17 mouse cellular contexts compared by ENCODE assay signal in the genomic region with DNA sequence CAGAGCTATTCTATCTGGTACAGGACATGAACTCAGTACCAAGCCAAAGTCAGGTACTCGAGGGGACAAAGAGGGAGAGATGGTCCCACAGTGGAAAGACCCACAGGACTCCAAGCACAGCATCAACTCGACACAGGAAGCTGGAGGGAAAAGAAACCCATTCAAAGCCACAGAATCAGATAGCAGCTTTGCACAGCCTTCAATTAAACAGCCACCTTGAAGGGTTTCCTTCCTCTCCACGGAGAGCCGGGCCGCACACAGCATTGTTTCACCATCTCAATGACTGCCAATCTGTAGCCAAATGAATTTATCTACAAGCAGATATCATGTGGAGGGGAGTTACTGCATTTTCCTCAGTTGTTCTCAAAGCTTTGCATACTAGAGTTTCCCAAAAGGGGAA. TPM values are rescaled to one million over a fixed set of nuclear protein-coding genes. Genes with fewer than 3 reads are reported as not detected.
DNase-seq lines count a peak whose midpoint lies in the region; ATAC-seq and TF ChIP-seq lines count a peak whose summit lies in the region.
"Had no signal": no experiment of that assay in that cellular context is flagged by ENCODE, and none has a peak within 500 bp of the region (broad histone marks: within the 10 kb centered on the region; RNA-seq: fewer than 3 reads in every experiment).

No protein-coding gene starts in this region.

- peak overlapping the region; percentile 59 for H3K27ac ChIP-seq in kidney, embryonic 15.5 days
- 0 out of 2 replicates have a peak overlapping the region, but pooled peaks have one; percentile 35 for H3K27ac ChIP-seq in stomach, embryonic 15.5 days
- H3K27ac ChIP-seq in stomach, postnatal 0 days (replicated peaks) = no peak overlapping the region
- H3K27ac ChIP-seq in heart, embryonic 15.5 days = peak overlapping the region; percentile 54
- H3K27ac ChIP-seq in midbrain, embryonic 16.5 days (ENCODE audit: low read length) = no peak overlapping the region
- H3K27ac ChIP-seq: hindbrain, embryonic 14.5 days; limb, embryonic 13.5 days; midbrain, embryonic 13.5 days; neural tube, embryonic 12.5 days had no signal

- no peak for DNase-seq in kidney, postnatal 14 days
- no peak for DNase-seq in stomach, postnatal 0 days (ENCODE audit: low spot score)
- DNase-seq in spleen, postnatal 36 days (ENCODE audit: low spot score in 2 of 2) = no peak
- DNase-seq: cerebellum, adult 18-20 months; embryo, embryonic 11 days; forebrain, postnatal 0 days; gastrocnemius, postnatal 25 days; kidney, adult 2 months had no signal

- no peaks in the 10 kb centered on the region for H3K27me3 ChIP-seq in kidney, embryonic 15.5 days
- no peaks in the 10 kb centered on the region for H3K27me3 ChIP-seq in stomach, embryonic 15.5 days (replicated peaks)
- H3K27me3 ChIP-seq in stomach, postnatal 0 days (ENCODE audit: control insufficient read depth, insufficient read depth, low read length) = no peaks in the 10 kb centered on the region
- H3K27me3 ChIP-seq in heart, embryonic 15.5 days = no peaks in the 10 kb centered on the region
- no peaks in the 10 kb centered on the region for H3K27me3 ChIP-seq in midbrain, embryonic 16.5 days (ENCODE audit: control insufficient read depth, insufficient read depth, low read depth, low read length)
- H3K27me3 ChIP-seq: limb, embryonic 13.5 days; midbrain, embryonic 13.5 days; neural tube, embryonic 12.5 days; Patski had no signal

- no peak overlapping the region for H3K4me2 ChIP-seq in kidney, embryonic 15.5 days
- no peak overlapping the region for H3K4me2 ChIP-seq in stomach, embryonic 15.5 days
- H3K4me2 ChIP-seq in stomach, postnatal 0 days (replicated peaks; ENCODE audit: low read depth) = no peak overlapping the region
- no peak overlapping the region for H3K4me2 ChIP-seq in heart, embryonic 15.5 days
- H3K4me2 ChIP-seq in midbrain, embryonic 16.5 days (ENCODE audit: low read length) = no peak overlapping the region
- H3K4me2 ChIP-seq: hindbrain, embryonic 14.5 days; limb, embryonic 13.5 days; midbrain, embryonic 13.5 days; neural tube, embryonic 12.5 days had no signal

- TF ChIP-seq CTCF in stomach, postnatal 0 days (IDR thresholded peaks at IDR 0.05; ENCODE audit: low read depth) = no peak

- 63% methylated on average over 5 of the region's 5 CpGs for WGBS in kidney, embryonic 15.5 days
- 63% methylated on average over 5 of the region's 5 CpGs for WGBS in stomach, embryonic 15.5 days
- WGBS in stomach, postnatal 0 days = 54% methylated on average over 5 of the region's 5 CpGs
- WGBS in heart, embryonic 15.5 days = 45% methylated on average over 5 of the region's 5 CpGs
- 77% methylated on average over 5 of the region's 5 CpGs for WGBS in midbrain, embryonic 16.5 days

- ATAC-seq in kidney, embryonic 15.5 days (replicated peaks; ENCODE audit: low FRiP score) = no peak
- ATAC-seq in stomach, embryonic 15.5 days (ENCODE audit: insufficient read depth, low FRiP score, low read depth) = no peak
- ATAC-seq in stomach, postnatal 0 days (ENCODE audit: low FRiP score, low TSS enrichment) = no peak
- no peak; the same call in 1 of the 2 replicates for ATAC-seq in heart, embryonic 15.5 days (replicated peaks; ENCODE audit: insufficient number of reproducible peaks, insufficient read depth, low FRiP score, low read depth)
- no peak for ATAC-seq in midbrain, embryonic 16.5 days
- ATAC-seq: forebrain, postnatal 0 days; midbrain, embryonic 13.5 days; Patski had no signal

- no peak overlapping the region for H3K4me3 ChIP-seq in kidney, embryonic 15.5 days (replicated peaks)
- no peak overlapping the region for H3K4me3 ChIP-seq in stomach, embryonic 15.5 days (replicated peaks)
- no peak overlapping the region for H3K4me3 ChIP-seq in stomach, postnatal 0 days (ENCODE audit: low read depth, low read length)
- H3K4me3 ChIP-seq in heart, embryonic 15.5 days = no peak overlapping the region
- H3K4me3 ChIP-seq in midbrain, embryonic 16.5 days (ENCODE audit: low read depth, low read length) = no peak overlapping the region
- H3K4me3 ChIP-seq: limb, embryonic 13.5 days; midbrain, embryonic 13.5 days; neural tube, embryonic 12.5 days had no signal

- peaks cover 18% of the 10 kb centered on the region for H3K4me1 ChIP-seq in kidney, embryonic 15.5 days
- 0 out of 2 replicates have a peak, but pooled peaks cover 5% of the 10 kb centered on the region for H3K4me1 ChIP-seq in stomach, embryonic 15.5 days
- H3K4me1 ChIP-seq in stomach, postnatal 0 days (replicated peaks; ENCODE audit: control insufficient read depth, insufficient read depth) = no peaks in the 10 kb centered on the region
- peaks cover 23% of the 10 kb centered on the region for H3K4me1 ChIP-seq in heart, embryonic 15.5 days (replicated peaks)
- peaks cover 3% of the 10 kb centered on the region; the same call in 1 of the 2 replicates for H3K4me1 ChIP-seq in midbrain, embryonic 16.5 days (ENCODE audit: control insufficient read depth, insufficient read depth, low read length)

- no peak for TF ChIP-seq EP300 in stomach, postnatal 0 days (optimal IDR thresholded peaks at IDR 0.05)

- no peaks in the 10 kb centered on the region for H3K9me3 ChIP-seq in kidney, embryonic 15.5 days (replicated peaks)
- H3K9me3 ChIP-seq in stomach, embryonic 15.5 days = no peaks in the 10 kb centered on the region
- no peaks in the 10 kb centered on the region for H3K9me3 ChIP-seq in stomach, postnatal 0 days (ENCODE audit: control insufficient read depth, low read length)
- H3K9me3 ChIP-seq in heart, embryonic 15.5 days (replicated peaks) = no peaks in the 10 kb centered on the region
- H3K9me3 ChIP-seq in midbrain, embryonic 16.5 days (replicated peaks; ENCODE audit: control insufficient read depth, low read length, poor library complexity, severe bottlenecking) = no peaks in the 10 kb centered on the region
- H3K9me3 ChIP-seq: limb, embryonic 13.5 days; midbrain, embryonic 13.5 days; neural tube, embryonic 12.5 days had no signal

- H3K36me3 ChIP-seq in kidney, embryonic 15.5 days = no peaks in the 10 kb centered on the region
- no peaks in the 10 kb centered on the region for H3K36me3 ChIP-seq in stomach, embryonic 15.5 days
- no peaks in the 10 kb centered on the region for H3K36me3 ChIP-seq in stomach, postnatal 0 days (ENCODE audit: control insufficient read depth, insufficient read depth, low read length)
- H3K36me3 ChIP-seq in heart, embryonic 15.5 days = no peaks in the 10 kb centered on the region
- H3K36me3 ChIP-seq in midbrain, embryonic 16.5 days (ENCODE audit: control insufficient read depth, insufficient read depth, low read length) = no peaks in the 10 kb centered on the region
- H3K36me3 ChIP-seq: limb, embryonic 13.5 days; midbrain, embryonic 13.5 days; neural tube, embryonic 12.5 days had no signal

- H3K9ac ChIP-seq in kidney, embryonic 15.5 days = no peak overlapping the region
- H3K9ac ChIP-seq in stomach, embryonic 15.5 days = no peak overlapping the region
- no peak overlapping the region for H3K9ac ChIP-seq in stomach, postnatal 0 days (ENCODE audit: low read length)
- H3K9ac ChIP-seq in heart, embryonic 15.5 days = no peak overlapping the region
- no peak overlapping the region for H3K9ac ChIP-seq in midbrain, embryonic 16.5 days (ENCODE audit: low read depth, low read length)
- H3K9ac ChIP-seq: forebrain, postnatal 0 days; hindbrain, embryonic 14.5 days; limb, embryonic 13.5 days; midbrain, embryonic 13.5 days; neural tube, embryonic 12.5 days had no signal

RNA-seq across cellular contexts. Expression of a gene that starts 50.6 kb away (rescaled TPM):
- 57.5 and 65.4 TPM in 2 replicates for polyA plus RNA-seq in kidney, embryonic 15.5 days (2015; fragmentation: Nextera tagmentation; extraction: Ambion mirVana)
- 33.4 and 33.6 TPM in 2 replicates for polyA plus RNA-seq in stomach, embryonic 15.5 days (2015; fragmentation: Nextera tagmentation; extraction: Ambion mirVana)
- 16.8 and 18.3 TPM in 2 replicates for polyA plus RNA-seq in stomach, postnatal 0 days (2015; fragmentation: Nextera tagmentation; extraction: Ambion mirVana)
- 32.6 and 35.5 TPM in 2 replicates for polyA plus RNA-seq in heart, embryonic 15.5 days (2015; fragmentation: Nextera tagmentation; extraction: Ambion mirVana)
- 107 and 108 TPM in 2 replicates for polyA plus RNA-seq in midbrain, embryonic 16.5 days (2015; fragmentation: Nextera tagmentation; extraction: Ambion mirVana)

Comparison
In these comparisons a context has a peak if more than half of its experiments do, and no peak if none do; other contexts are left out.
1. H3K27ac ChIP-seq: peak in kidney, embryonic 15.5 days (single experiment), stomach, embryonic 15.5 days (single experiment) and heart, embryonic 15.5 days (single experiment); none in stomach, postnatal 0 days (single experiment) and midbrain, embryonic 16.5 days (single experiment).